Mouse (Mus musculus): ENCODE data around the gene Naa16. TPM values are rescaled to one million over a fixed set of nuclear protein-coding genes. Genes with fewer than 3 reads are reported as not detected.

Gene Naa16
- polyA plus RNA-seq, 1 experiment from 2014 or later = 44.1 TPM

GRCm38 (mm10) chr14:79389438-79390264, 927 bp downstream of the Naa16 start:
- DNase-seq = peak; percentile 66
- 0 out of 2 replicates have a peak, but pooled peaks have one; percentile 18 for ATAC-seq (ENCODE audit: insufficient read depth)
- H3K9me3 ChIP-seq (ENCODE audit: low read depth, low read length) = no peaks in the 10 kb centered on the region
- peak overlapping the region; percentile 91 for H3K4me2 ChIP-seq
- TF ChIP-seq CTCF (IDR thresholded peaks at IDR 0.05; ENCODE audit: low read depth) = no peak
- H3K27ac ChIP-seq (ENCODE audit: low read depth) = peak overlapping the region; percentile 99
- peaks cover 19% of the 10 kb centered on the region; the same call in 1 of the 2 replicates for H3K36me3 ChIP-seq (ENCODE audit: insufficient read depth)
- H3K4me3 ChIP-seq (ENCODE audit: low read depth, low read length) = peak overlapping the region; percentile 89
- no peaks in the 10 kb centered on the region for H3K27me3 ChIP-seq (ENCODE audit: insufficient read depth, low read length)
- H3K4me1 ChIP-seq (ENCODE audit: insufficient read depth) = peaks cover 3% of the 10 kb centered on the region; the same call in 1 of the 2 replicates
- peak overlapping the region; percentile 97 for H3K9ac ChIP-seq
- 1% methylated on average over 16 of the region's 16 CpGs for WGBS

DNA sequence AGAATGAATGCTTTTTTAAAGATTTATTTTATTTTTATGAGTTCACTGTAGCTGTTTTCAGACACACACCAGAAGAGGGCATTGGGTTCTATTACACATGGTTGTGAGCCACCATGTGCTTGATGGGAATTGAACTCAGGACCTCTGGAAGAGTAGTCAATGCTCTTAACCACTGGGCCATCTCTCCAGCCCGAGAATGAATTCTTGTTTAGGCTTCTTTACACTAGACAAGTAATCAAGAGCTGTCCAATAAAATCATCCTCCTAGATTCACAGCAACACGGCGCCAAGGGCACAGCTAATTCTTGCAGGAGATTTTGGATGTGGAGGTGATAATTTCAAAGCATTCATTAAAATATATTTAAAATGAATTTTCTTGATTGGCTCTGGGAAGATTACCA, 2.3 kb downstream of the Naa16 start:
- TF ChIP-seq CTCF (IDR thresholded peaks at IDR 0.05; ENCODE audit: low read depth) = no peak
- H3K27ac ChIP-seq (ENCODE audit: low read depth) = no peak overlapping the region
- H3K9ac ChIP-seq = no peak overlapping the region
- H3K36me3 ChIP-seq (ENCODE audit: insufficient read depth) = peaks cover 25% of the 10 kb centered on the region
- WGBS = 92% methylated on average over 3 of the region's 3 CpGs
- no peak overlapping the region for H3K4me3 ChIP-seq (ENCODE audit: low read depth, low read length)
- peak overlapping the region; percentile 91 for H3K4me2 ChIP-seq
- no peaks in the 10 kb centered on the region for H3K9me3 ChIP-seq (ENCODE audit: low read depth, low read length)
- no peaks in the 10 kb centered on the region for H3K27me3 ChIP-seq (ENCODE audit: insufficient read depth, low read length)
- ATAC-seq (ENCODE audit: insufficient read depth) (no peak), DNase-seq (no peak)
- peaks cover 3% of the 10 kb centered on the region; the same call in 1 of the 2 replicates for H3K4me1 ChIP-seq (ENCODE audit: insufficient read depth)

GRCm38 (mm10) chr14:79383120-79383519, 7.5 kb downstream of the Naa16 start:
- Histone ChIP-seq H3K36me3 (ENCODE audit: insufficient read depth) (peaks cover 58% of the 10 kb centered on the region), H3K27me3 (ENCODE audit: insufficient read depth, low read length) (no peaks in the 10 kb centered on the region), H3K9ac (no peak overlapping the region), H3K4me3 (ENCODE audit: low read depth, low read length) (no peak overlapping the region), H3K4me1 (ENCODE audit: insufficient read depth) (no peaks in the 10 kb centered on the region), H3K4me2 (no peak overlapping the region), H3K27ac (ENCODE audit: low read depth) (no peak overlapping the region), H3K9me3 (ENCODE audit: low read depth, low read length) (no peaks in the 10 kb centered on the region)
- 90% methylated on average over 7 of the region's 7 CpGs for WGBS
- DNase-seq (no peak), ATAC-seq (ENCODE audit: insufficient read depth) (no peak)
- TF ChIP-seq CTCF (IDR thresholded peaks at IDR 0.05; ENCODE audit: low read depth) = no peak

DNA sequence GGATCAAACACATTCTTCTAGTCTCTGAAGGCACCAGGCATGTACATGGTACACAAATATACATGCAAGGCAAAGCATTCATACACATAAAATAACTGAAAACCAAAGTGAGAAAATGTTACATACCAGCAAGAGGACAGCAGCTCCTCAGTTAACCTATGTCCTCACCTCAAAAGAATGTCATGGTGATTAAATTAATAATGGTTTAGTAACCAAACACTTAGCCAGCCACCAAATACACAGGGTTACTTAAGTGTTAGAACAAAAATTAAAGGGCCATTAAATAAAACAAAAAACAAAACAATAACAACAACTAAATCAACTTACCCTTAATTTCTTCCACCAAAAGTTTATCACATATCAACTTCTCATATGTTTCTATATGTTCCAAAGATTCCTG, 13.5 kb downstream of the Naa16 start:
- Histone ChIP-seq H3K9ac (no peak overlapping the region), H3K4me2 (no peak overlapping the region), H3K4me1 (ENCODE audit: insufficient read depth) (no peaks in the 10 kb centered on the region), H3K27ac (ENCODE audit: low read depth) (no peak overlapping the region), H3K27me3 (ENCODE audit: insufficient read depth, low read length) (no peaks in the 10 kb centered on the region), H3K9me3 (ENCODE audit: low read depth, low read length) (no peaks in the 10 kb centered on the region), H3K4me3 (ENCODE audit: low read depth, low read length) (no peak overlapping the region), H3K36me3 (ENCODE audit: insufficient read depth) (peaks cover 50% of the 10 kb centered on the region)
- DNase-seq = no peak
- TF ChIP-seq CTCF (IDR thresholded peaks at IDR 0.05; ENCODE audit: low read depth) = no peak
- no peak for ATAC-seq (ENCODE audit: insufficient read depth)

- DNase-seq (no peak), ATAC-seq (ENCODE audit: insufficient read depth) (no peak)
- 59% methylated on average over 2 of the region's 2 CpGs for WGBS
- Histone ChIP-seq H3K4me3 (ENCODE audit: low read depth, low read length) (no peak overlapping the region), H3K36me3 (ENCODE audit: insufficient read depth) (peaks cover 71% of the 10 kb centered on the region), H3K9ac (no peak overlapping the region), H3K9me3 (ENCODE audit: low read depth, low read length) (no peaks in the 10 kb centered on the region), H3K4me2 (no peak overlapping the region), H3K4me1 (ENCODE audit: insufficient read depth) (no peaks in the 10 kb centered on the region), H3K27ac (ENCODE audit: low read depth) (no peak overlapping the region), H3K27me3 (ENCODE audit: insufficient read depth, low read length) (no peaks in the 10 kb centered on the region)
- TF ChIP-seq CTCF (IDR thresholded peaks at IDR 0.05; ENCODE audit: low read depth) = no peak
Measured at GRCm38 (mm10) chr14:79358055-79358454, 32.5 kb downstream of the Naa16 start.

DNA sequence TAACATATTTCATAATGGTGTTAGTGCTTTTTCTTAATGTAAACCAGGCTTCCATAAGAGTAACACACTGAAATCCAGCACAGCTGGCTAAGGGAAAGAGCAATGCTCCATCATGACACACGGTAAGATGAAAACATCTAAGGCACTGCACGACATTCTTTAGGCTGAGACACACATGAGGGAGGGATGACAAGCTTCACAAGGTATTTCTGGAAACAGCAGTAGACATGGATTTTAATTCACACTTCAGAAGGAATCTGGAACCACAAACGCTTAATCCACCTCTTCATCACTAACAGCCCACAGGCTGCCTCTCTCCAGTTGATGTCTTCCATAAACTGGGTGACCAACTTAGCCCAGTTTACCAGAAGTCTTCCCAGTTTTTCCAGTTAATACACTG, 44.2 kb downstream of the Naa16 start:
- H3K27me3 ChIP-seq (ENCODE audit: insufficient read depth, low read length) = no peaks in the 10 kb centered on the region
- no peak for ATAC-seq (ENCODE audit: insufficient read depth)
- H3K36me3 ChIP-seq (ENCODE audit: insufficient read depth) = peaks cover 58% of the 10 kb centered on the region
- no peaks in the 10 kb centered on the region for H3K9me3 ChIP-seq (ENCODE audit: low read depth, low read length)
- H3K4me1 ChIP-seq (ENCODE audit: insufficient read depth) = no peaks in the 10 kb centered on the region
- WGBS = 71% methylated on average over 3 of the region's 3 CpGs
- H3K4me3 ChIP-seq (ENCODE audit: low read depth, low read length) = no peak overlapping the region
- no peak overlapping the region for H3K27ac ChIP-seq (ENCODE audit: low read depth)
- TF ChIP-seq CTCF (IDR thresholded peaks at IDR 0.05; ENCODE audit: low read depth) = no peak
- DNase-seq = no peak
- H3K4me2 ChIP-seq = no peak overlapping the region
- H3K9ac ChIP-seq = no peak overlapping the region

GRCm38 (mm10) chr14:79335613-79336012, 55.0 kb downstream of the Naa16 start:
- Histone ChIP-seq H3K4me2 (no peak overlapping the region), H3K4me3 (ENCODE audit: low read depth, low read length) (no peak overlapping the region), H3K9me3 (ENCODE audit: low read depth, low read length) (no peaks in the 10 kb centered on the region), H3K9ac (no peak overlapping the region), H3K4me1 (ENCODE audit: insufficient read depth) (no peaks in the 10 kb centered on the region), H3K27me3 (ENCODE audit: insufficient read depth, low read length) (no peaks in the 10 kb centered on the region), H3K27ac (ENCODE audit: low read depth) (no peak overlapping the region), H3K36me3 (ENCODE audit: insufficient read depth) (peaks cover 62% of the 10 kb centered on the region)
- WGBS = 90% methylated on average over 3 of the region's 3 CpGs
- TF ChIP-seq CTCF (IDR thresholded peaks at IDR 0.05; ENCODE audit: low read depth) = no peak
- ATAC-seq (ENCODE audit: insufficient read depth) (no peak), DNase-seq (no peak)
